Mouse (Mus musculus): ENCODE measurements at regions not wholly inside any gene's neighbourhood (a gene's known extent, or its start where the extent isn't known, plus 50 kb on each side); places are given as distances from the start of the nearest gene placed in this dataset.

GRCm38 (mm10) chr10:8070472-8070871, 114.4 kb upstream of the Tab2 start:
- no peak for DNase-seq

- DNase-seq = no peak
Observed at GRCm38 (mm10) chr10:8066926-8067325, 110.9 kb upstream of the Tab2 start.

- DNase-seq = no peak
Observed at GRCm38 (mm10) chr10:8065746-8066145, 109.7 kb upstream of the Tab2 start.

- peak; percentile 32 to 40 for DNase-seq
Observed at GRCm38 (mm10) chr10:8064281-8064680, 108.3 kb upstream of the Tab2 start.

- DNase-seq = peak; percentile 50 to 59
Observed at GRCm38 (mm10) chr10:8063458-8064090, 107.5 kb upstream of the Tab2 start.

- DNase-seq = no peak
Observed at GRCm38 (mm10) chr10:8060987-8061386, 105.0 kb upstream of the Tab2 start.

- no peak for DNase-seq
Observed at GRCm38 (mm10) chr10:8059769-8060168, 103.7 kb upstream of the Tab2 start.

GRCm38 (mm10) chr10:8057855-8058254, 101.8 kb upstream of the Tab2 start:
- DNase-seq = no peak

GRCm38 (mm10) chr10:8055293-8055692, 99.3 kb upstream of the Tab2 start:
- no peak for DNase-seq

GRCm38 (mm10) chr10:8043416-8044163, 87.6 kb upstream of the Tab2 start:
- DNase-seq = no peak

GRCm38 (mm10) chr10:8042306-8042705, 86.3 kb upstream of the Tab2 start:
- no peak for DNase-seq

GRCm38 (mm10) chr10:8041790-8042189, 85.8 kb upstream of the Tab2 start:
- DNase-seq = no peak

GRCm38 (mm10) chr10:8037986-8038631, 82.1 kb upstream of the Tab2 start:
- DNase-seq = no peak

GRCm38 (mm10) chr10:8036293-8036692, 80.3 kb upstream of the Tab2 start:
- no peak for DNase-seq

GRCm38 (mm10) chr10:8035310-8035709, 79.3 kb upstream of the Tab2 start:
- no peak for DNase-seq

- no peak for DNase-seq
Observed at GRCm38 (mm10) chr10:8032203-8032602, 76.2 kb upstream of the Tab2 start.

GRCm38 (mm10) chr10:8028840-8029239, 72.8 kb upstream of the Tab2 start:
- no peak for DNase-seq

- no peak for DNase-seq
Observed at GRCm38 (mm10) chr10:8027023-8027422, 71.0 kb upstream of the Tab2 start.

- no peak for DNase-seq
Observed at GRCm38 (mm10) chr10:8023741-8024140, 67.7 kb upstream of the Tab2 start.

GRCm38 (mm10) chr10:8021971-8022370, 65.9 kb upstream of the Tab2 start:
- DNase-seq = no peak

GRCm38 (mm10) chr10:8020916-8021705, 65.1 kb upstream of the Tab2 start:
- DNase-seq = no peak

GRCm38 (mm10) chr10:8020113-8020512, 64.1 kb upstream of the Tab2 start:
- no peak for DNase-seq

Measured in cerebellum, postnatal 14 days (tissue).